Mouse (Mus musculus) ES-Bruce4 (cell line): ENCODE results near the gene Gm14597. TPM values are rescaled to one million over a fixed set of nuclear protein-coding genes. Genes with fewer than 3 reads are reported as not detected.

Source experiments
- H3K27ac ChIP-seq: 2 replicates; pipeline ENCODE4 v1.5.1; 2012; ENCODE audit warnings: low read length, inconsistent platforms; ENCODE audit not compliant: insufficient read depth
- H3K27me3 ChIP-seq: 2 replicates; pipeline ENCODE4 v1.6.1; 2012; ENCODE audit warnings: mild to moderate bottlenecking, low read length, inconsistent platforms; ENCODE audit not compliant: control insufficient read depth, poor library complexity, insufficient read depth, severe bottlenecking
- H3K36me3 ChIP-seq: 2 replicates; pipeline ENCODE4 v1.6.1; 2012; ENCODE audit warnings: inconsistent platforms, mild to moderate bottlenecking, low read length, moderate library complexity; ENCODE audit not compliant: control insufficient read depth, poor library complexity, insufficient read depth, severe bottlenecking
- H3K4me1 ChIP-seq: one replicate; pipeline ENCODE4 v1.8.1; 2011; ENCODE audit warnings: low read length; ENCODE audit not compliant: control insufficient read depth, insufficient read depth
- H3K4me3 ChIP-seq: 2 replicates; pipeline ENCODE4 v1.5.1; 2011; ENCODE audit warnings: low read depth, mild to moderate bottlenecking, low read length
- H3K9ac ChIP-seq: 2 replicates; pipeline ENCODE4 v1.6.1; 2012; ENCODE audit warnings: low read depth, mild to moderate bottlenecking, inconsistent platforms; ENCODE audit not compliant: poor library complexity, severe bottlenecking
- H3K9me3 ChIP-seq: replicated peaks from 2 replicates; pipeline ENCODE4 v1.6.1; 2012; ENCODE audit warnings: mild to moderate bottlenecking, low read length, inconsistent platforms; ENCODE audit not compliant: control insufficient read depth, poor library complexity, insufficient read depth, severe bottlenecking
- CTCF ChIP-seq: IDR thresholded peaks from one replicate; pipeline ENCODE4 v1.8.1; 2011; ENCODE audit warnings: low read depth, low read length
- EP300 ChIP-seq: IDR thresholded peaks from 2 replicates; pipeline ENCODE4 v1.6.1; 2011; ENCODE audit warnings: low read depth, low read length; ENCODE audit not compliant: insufficient read depth
- POLR2A ChIP-seq: IDR thresholded peaks from one replicate; pipeline ENCODE4 v1.8.1; 2011; ENCODE audit warnings: low read length; ENCODE audit not compliant: insufficient read depth
- polyA plus RNA-seq: library from polyadenylated mRNA; stranded (reverse); fragments of >200 nt; gene quantifications from 2 replicates; pipeline ENCODE4 v1.2.4, GENCODE M21; 2011; ENCODE audit warnings: low read depth; ENCODE audit not compliant: missing spikeins, insufficient read depth, insufficient read length

Gene Gm14597
- polyA plus RNA-seq, 1 experiment, result not detected

DNA sequence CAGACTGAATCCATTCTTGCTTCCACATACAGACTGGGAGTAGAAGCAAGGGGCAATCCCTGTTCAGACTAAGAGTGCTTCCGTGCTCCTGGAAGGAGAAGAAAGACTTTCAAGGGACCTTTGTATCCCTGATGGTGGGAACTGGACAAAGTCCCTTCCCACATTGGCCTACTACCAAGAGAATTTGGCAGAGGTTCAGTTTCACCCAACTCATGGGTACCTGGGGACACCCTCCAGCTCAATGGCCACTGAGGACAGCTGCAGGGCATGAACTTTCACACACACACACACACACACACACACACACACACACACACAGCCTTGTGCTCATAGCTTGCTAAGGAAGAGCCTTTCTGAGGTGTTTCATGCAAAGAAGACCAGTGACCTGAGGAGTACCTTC, 29.5 kb downstream of the Gm14597 start:
- Histone ChIP-seq H3K36me3 (no peaks in the 10 kb centered on the region), H3K27ac (no peak overlapping the region), H3K9me3 (no peaks in the 10 kb centered on the region), H3K27me3 (no peaks in the 10 kb centered on the region), H3K9ac (no peak overlapping the region), H3K4me3 (no peak overlapping the region), H3K4me1 (no peaks in the 10 kb centered on the region)
- TF ChIP-seq CTCF (no peak), POLR2A (no peak), EP300 (no peak)

Other genes with a start within 250 kb of the Gm14597 start
- 11.3 and 12.1 TPM in 2 replicates for gene Mospd1, start 238.5 kb downstream of the Gm14597 start, polyA plus RNA-seq
- not detected in 2 replicates for gene Etd, start 174.1 kb downstream of the Gm14597 start, polyA plus RNA-seq
- 6.2 and 7.0 TPM in 2 replicates for gene Rtl8c, start 947 bp downstream of the Gm14597 start, polyA plus RNA-seq
- gene Rtl8a, start 34.7 kb upstream of the Gm14597 start, polyA plus RNA-seq, result 12.2 and 17.0 TPM in 2 replicates
- 9.0 and 12.1 TPM in 2 replicates for gene Rtl8b, start 61.4 kb upstream of the Gm14597 start, polyA plus RNA-seq
- gene 4930502E18Rik, start 115.8 kb upstream of the Gm14597 start, polyA plus RNA-seq, result 0.62 TPM in 1 of 2 replicates, not detected in the other
- gene 1700013H16Rik, start 148.9 kb upstream of the Gm14597 start, polyA plus RNA-seq, result not detected in 2 replicates
- gene Zfp36l3, start 167.4 kb upstream of the Gm14597 start, polyA plus RNA-seq, result 2.1 and 2.7 TPM in 2 replicates
- not detected in 2 replicates for gene Xlr, start 188.7 kb upstream of the Gm14597 start, polyA plus RNA-seq